Mouse (Mus musculus) C2C12 (cell line): ENCODE results near the gene 2310033P09Rik.

Source experiments
- CEBPB ChIP-seq: IDR thresholded peaks from one replicate; pipeline ENCODE4 v1.6.1; 2011; ENCODE audit warnings: low read depth, mild to moderate bottlenecking, control low read depth, moderate library complexity
- CTCF ChIP-seq: IDR thresholded peaks from one replicate; pipeline ENCODE4 v1.5.1; 2011; ENCODE audit not compliant: control insufficient read depth, insufficient read depth, insufficient read length
- FOSL1 ChIP-seq: IDR thresholded peaks from one replicate; pipeline ENCODE4 v1.8.0; 2011; ENCODE audit warnings: mild to moderate bottlenecking, low read length; ENCODE audit not compliant: poor library complexity, insufficient read depth, severe bottlenecking
- MAX ChIP-seq: IDR thresholded peaks from one replicate; pipeline ENCODE4 v1.6.1; 2011; ENCODE audit warnings: mild to moderate bottlenecking, control low read depth
- MYOD1 ChIP-seq: IDR thresholded peaks from one replicate; pipeline ENCODE4 v1.6.1; 2011; ENCODE audit warnings: low read depth; ENCODE audit not compliant: control insufficient read depth, insufficient read length
- MYOG ChIP-seq: IDR thresholded peaks from one replicate; pipeline ENCODE4 v1.6.1; 2011; ENCODE audit not compliant: control insufficient read depth, insufficient read length; ENCODE audit errors: extremely low read depth

DNA sequence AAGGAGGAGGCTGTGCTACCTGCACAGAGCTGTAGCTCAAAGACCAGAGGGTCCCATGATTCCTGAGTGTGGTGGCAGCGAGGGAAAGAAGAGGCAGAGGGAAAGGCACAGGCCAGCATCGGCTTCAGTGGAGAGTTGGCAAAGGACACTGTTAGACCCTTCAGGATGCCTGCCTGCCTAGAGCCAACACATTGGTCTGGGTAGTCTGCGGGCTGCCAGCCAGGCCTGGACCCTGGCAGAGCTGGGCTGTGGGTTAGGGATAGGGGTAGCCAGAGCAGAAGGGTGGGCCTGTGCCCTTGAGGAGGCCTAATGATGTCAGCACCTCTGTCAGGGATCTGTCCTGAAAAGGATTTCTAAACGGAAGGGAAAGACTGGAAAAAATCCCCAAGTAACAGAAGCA is 31.7 kb downstream of the 2310033P09Rik start:
- no peak for TF ChIP-seq CTCF
- no peak for TF ChIP-seq MYOD1
- TF ChIP-seq MYOG, result no peak
- no peak for TF ChIP-seq CEBPB
- TF ChIP-seq MAX, result no peak
- no peak for TF ChIP-seq FOSL1
